Mouse (Mus musculus) brain, adult 2 months (tissue): Measurements from ENCODE around the gene Apoa1.

Experiments
- DNase-seq: peaks from one replicate; pipeline ENCODE4 v3.0.0; 2011; ENCODE audit warnings: low read depth, low spot score

Apoa1 gene

GRCm38 (mm10) chr9:46256658-46257385 lies 28.4 kb downstream of the Apoa1 start:
- peak; percentile 14 for DNase-seq

GRCm38 (mm10) chr9:46257546-46257945 lies 29.2 kb downstream of the Apoa1 start:
- DNase-seq, result no peak

- DNase-seq, result no peak
Observed at GRCm38 (mm10) chr9:46259111-46259510, 30.7 kb downstream of the Apoa1 start.

GRCm38 (mm10) chr9:46261131-46261530 lies 32.8 kb downstream of the Apoa1 start:
- DNase-seq, result no peak

- DNase-seq, result no peak
Observed at GRCm38 (mm10) chr9:46268343-46268873, 40.0 kb downstream of the Apoa1 start, which contains the start of gene Apoa5. Apoa5 (plus strand) TSS chr9:46268633.

- DNase-seq, result no peak
Observed at GRCm38 (mm10) chr9:46269125-46269524, 40.7 kb downstream of the Apoa1 start.

GRCm38 (mm10) chr9:46270782-46271181 lies 42.4 kb downstream of the Apoa1 start:
- no peak for DNase-seq

- DNase-seq, result no peak
Observed at GRCm38 (mm10) chr9:46272070-46272469, 43.7 kb downstream of the Apoa1 start.

GRCm38 (mm10) chr9:46272677-46273454 lies 44.5 kb downstream of the Apoa1 start, which contains the start of gene Zpr1:
Zpr1 (plus strand) TSS chr9:46273064.
- peak; percentile 98 for DNase-seq

- DNase-seq, result no peak
Observed at GRCm38 (mm10) chr9:46274494-46274893, 46.1 kb downstream of the Apoa1 start.
